Mouse (Mus musculus) midbrain, embryonic 11.5 days (tissue): ENCODE data around the gene Cox7b2. TPM values are rescaled to one million over a fixed set of nuclear protein-coding genes. Genes with fewer than 3 reads are reported as not detected.
"Not testable (repeated sequence)": the region's sequence is repeated elsewhere in the genome, so short reads cannot be mapped to it uniquely, and the experiment has no call there.

Experiments used
- ATAC-seq: fragments of 200-750 bp; cut with Nextera tagmentation; 2 replicates; pipeline ENCODE4 v1.8.0; 2017; ENCODE audit warnings: moderate TSS enrichment, moderate library complexity; ENCODE audit not compliant: low FRiP score
- DNase-seq: peaks from one replicate; pipeline ENCODE4 v3.0.0; 2015; ENCODE audit warnings: low spot score; ENCODE audit errors: missing footprints
- H3K27ac ChIP-seq: fragments of 300-500 bp; sonication (generic); 2 replicates; pipeline ENCODE4 v1.5.1; 2014; ENCODE audit warnings: low read depth, low read length
- H3K27me3 ChIP-seq: fragments of 300-500 bp; sonication (generic); 2 replicates; pipeline ENCODE4 v1.6.1; 2014; ENCODE audit warnings: mild to moderate bottlenecking, low read length, moderate library complexity, mixed read lengths; ENCODE audit not compliant: control insufficient read depth, insufficient read depth
- H3K36me3 ChIP-seq: fragments of 300-500 bp; sonication (generic); 2 replicates; pipeline ENCODE4 v1.6.1; 2014; ENCODE audit warnings: mild to moderate bottlenecking, low read length, moderate library complexity, mixed read lengths; ENCODE audit not compliant: control insufficient read depth, insufficient read depth
- H3K4me1 ChIP-seq: fragments of 300-500 bp; sonication (generic); 2 replicates; pipeline ENCODE4 v1.6.1; 2014; ENCODE audit warnings: low read length; ENCODE audit not compliant: control insufficient read depth, insufficient read depth
- H3K4me2 ChIP-seq: fragments of 300-500 bp; sonication (generic); 2 replicates; pipeline ENCODE4 v1.6.1; 2014; ENCODE audit warnings: mild to moderate bottlenecking, moderate library complexity
- H3K4me3 ChIP-seq: fragments of 300-500 bp; sonication (generic); 2 replicates; pipeline ENCODE4 v1.5.1; 2014; ENCODE audit warnings: low read depth, low read length
- H3K9ac ChIP-seq: fragments of 300-500 bp; sonication (generic); 2 replicates; pipeline ENCODE4 v1.6.1; 2014; ENCODE audit warnings: low read length
- H3K9me3 ChIP-seq: fragments of 300-500 bp; sonication (generic); 2 replicates; pipeline ENCODE4 v1.6.1; 2016; ENCODE audit warnings: low read length; ENCODE audit not compliant: control insufficient read depth
- WGBS: fragments of 180-500 bp; shearing (Covaris S2); extraction: QIAGEN DNeasy Blood & Tissue Kit; methylation state at CpG from one replicate; pipeline ENCODE4 v1.1.7; 2014; 5-methylcytosine and 5-hydroxymethylcytosine counted together
- polyA plus RNA-seq: library from polyadenylated mRNA; unstranded; fragments of >200 nt; fragmentation: Nextera tagmentation; extraction: Ambion mirVana; gene quantifications from 2 replicates; pipeline ENCODE4 v1.2.1, GENCODE M21; 2014

Gene Cox7b2
- 0.27 TPM in 1 of 2 replicates, not detected in the other for polyA plus RNA-seq

- Histone ChIP-seq H3K4me2 (no peak within 1 kb of the TSS), H3K36me3 (no peaks in the 10 kb centered on the region), H3K9ac (no peak within 1 kb of the TSS), H3K4me1 (no peaks in the 10 kb centered on the region), H3K27me3 (no peaks in the 10 kb centered on the region), H3K4me3 (no peak within 1 kb of the TSS), H3K27ac (no peak within 1 kb of the TSS), H3K9me3 (peaks cover 2% of the 10 kb centered on the region; the same call in 1 of the 2 replicates)
- DNase-seq (no peak), ATAC-seq (no peak)
- WGBS, result 95% methylated on average over 10 of the region's 10 CpGs
Observed at GRCm38 (mm10) chr5:71548079-71548478, at the start of gene Cox7b2. Gene Cox7b2 (minus strand): TSS chr5:71548205.

GRCm38 (mm10) chr5:71595321-71595720 lies 47.3 kb upstream of the Cox7b2 start:
- Histone ChIP-seq H3K4me3 (no peak overlapping the region), H3K27me3 (no peaks in the 10 kb centered on the region), H3K9ac (no peak overlapping the region), H3K4me1 (no peaks in the 10 kb centered on the region), H3K27ac (no peak overlapping the region), H3K4me2 (no peak overlapping the region), H3K36me3 (no peaks in the 10 kb centered on the region), H3K9me3 (no peaks in the 10 kb centered on the region)
- WGBS, result 92% methylated on average over 2 of the region's 2 CpGs
- no peak for DNase-seq
- no peak for ATAC-seq

- Histone ChIP-seq H3K4me3 (no peak overlapping the region), H3K4me1 (no peaks in the 10 kb centered on the region), H3K27ac (no peak overlapping the region), H3K9me3 (no peaks in the 10 kb centered on the region), H3K36me3 (no peaks in the 10 kb centered on the region), H3K27me3 (no peaks in the 10 kb centered on the region), H3K9ac (no peak overlapping the region), H3K4me2 (no peak overlapping the region)
- WGBS, result 91% methylated on average over 2 of the region's 2 CpGs
- ATAC-seq, result no peak
- DNase-seq, result no peak
Observed at GRCm38 (mm10) chr5:71593745-71594255, 45.8 kb upstream of the Cox7b2 start.

GRCm38 (mm10) chr5:71571646-71572237 lies 23.7 kb upstream of the Cox7b2 start:
- H3K27me3 ChIP-seq, result no peaks in the 10 kb centered on the region
- H3K4me3 ChIP-seq, result no peak overlapping the region
- no peaks in the 10 kb centered on the region for H3K4me1 ChIP-seq
- ATAC-seq (no peak), DNase-seq (no peak)
- no peak overlapping the region for H3K27ac ChIP-seq
- 86% methylated on average over 9 of the region's 9 CpGs for WGBS
- no peaks in the 10 kb centered on the region for H3K9me3 ChIP-seq
- H3K9ac ChIP-seq, result no peak overlapping the region
- H3K36me3 ChIP-seq, result no peaks in the 10 kb centered on the region
- H3K4me2 ChIP-seq, result no peak overlapping the region

GRCm38 (mm10) chr5:71545554-71545953 lies 2.5 kb downstream of the Cox7b2 start:
- no peak overlapping the region for H3K4me3 ChIP-seq
- H3K9ac ChIP-seq, result no peak overlapping the region
- no peaks in the 10 kb centered on the region for H3K4me1 ChIP-seq
- H3K36me3 ChIP-seq, result no peaks in the 10 kb centered on the region
- ATAC-seq, result no peak
- H3K4me2 ChIP-seq, result no peak overlapping the region
- no peaks in the 10 kb centered on the region for H3K27me3 ChIP-seq
- H3K9me3 ChIP-seq, result peaks cover 2% of the 10 kb centered on the region; the same call in 1 of the 2 replicates
- H3K27ac ChIP-seq, result no peak overlapping the region
- no peak for DNase-seq

GRCm38 (mm10) chr5:71525486-71525885 lies 22.5 kb downstream of the Cox7b2 start:
- not testable (repeated sequence) for H3K36me3 ChIP-seq, DNase-seq, H3K4me3 ChIP-seq, H3K27ac ChIP-seq, ATAC-seq, H3K4me1 ChIP-seq, H3K27me3 ChIP-seq, H3K9ac ChIP-seq, H3K9me3 ChIP-seq, H3K4me2 ChIP-seq
- WGBS, result 80% methylated on average over 7 of the region's 15 CpGs

GRCm38 (mm10) chr5:71502058-71502678 lies 45.8 kb downstream of the Cox7b2 start:
- Histone ChIP-seq H3K27me3 (no peaks in the 10 kb centered on the region), H3K36me3 (no peaks in the 10 kb centered on the region), H3K27ac (no peak overlapping the region), H3K4me1 (no peaks in the 10 kb centered on the region), H3K9ac (no peak overlapping the region), H3K4me3 (no peak overlapping the region), H3K4me2 (no peak overlapping the region), H3K9me3 (no peaks in the 10 kb centered on the region)
- DNase-seq (peak; percentile 90), ATAC-seq (peak; percentile 61)
- WGBS, result 28% methylated on average over 6 of the region's 6 CpGs

GRCm38 (mm10) chr5:71495621-71496020 lies 52.4 kb downstream of the Cox7b2 start:
- DNase-seq (no peak), ATAC-seq (no peak)
- no peaks in the 10 kb centered on the region for H3K36me3 ChIP-seq
- no peak overlapping the region for H3K27ac ChIP-seq
- H3K9me3 ChIP-seq, result no peaks in the 10 kb centered on the region
- H3K4me3 ChIP-seq, result no peak overlapping the region
- H3K27me3 ChIP-seq, result no peaks in the 10 kb centered on the region
- no peak overlapping the region for H3K4me2 ChIP-seq
- no peak overlapping the region for H3K9ac ChIP-seq
- H3K4me1 ChIP-seq, result no peaks in the 10 kb centered on the region
- 65% methylated on average over 5 of the region's 5 CpGs for WGBS

- Histone ChIP-seq H3K36me3 (no peaks in the 10 kb centered on the region), H3K4me1 (no peaks in the 10 kb centered on the region), H3K4me3 (no peak overlapping the region), H3K4me2 (no peak overlapping the region), H3K27me3 (no peaks in the 10 kb centered on the region), H3K9me3 (no peaks in the 10 kb centered on the region), H3K27ac (no peak overlapping the region), H3K9ac (no peak overlapping the region)
- ATAC-seq (no peak), DNase-seq (no peak)
- WGBS, result 64% methylated on average over 3 of the region's 3 CpGs
Observed at GRCm38 (mm10) chr5:71456957-71457356, 91.0 kb downstream of the Cox7b2 start.
